Mouse (Mus musculus) cortical plate, adult 2 months (tissue): Measurements from ENCODE around the gene Gm27021.

Source experiments
- CTCF ChIP-seq: fragments of 200-500 bp; IDR thresholded peaks from 2 replicates; pipeline ENCODE4 v1.5.1; 2011; ENCODE audit warnings: mild to moderate bottlenecking, control low read depth, low read length; ENCODE audit not compliant: insufficient read depth; ENCODE audit errors: extremely low read depth
- POLR2A ChIP-seq: fragments of 200-500 bp; IDR thresholded peaks from 2 replicates; pipeline ENCODE4 v1.6.1; 2011; ENCODE audit warnings: mild to moderate bottlenecking, low read length, control low read depth; ENCODE audit not compliant: insufficient read depth; ENCODE audit errors: extremely low read depth

DNA sequence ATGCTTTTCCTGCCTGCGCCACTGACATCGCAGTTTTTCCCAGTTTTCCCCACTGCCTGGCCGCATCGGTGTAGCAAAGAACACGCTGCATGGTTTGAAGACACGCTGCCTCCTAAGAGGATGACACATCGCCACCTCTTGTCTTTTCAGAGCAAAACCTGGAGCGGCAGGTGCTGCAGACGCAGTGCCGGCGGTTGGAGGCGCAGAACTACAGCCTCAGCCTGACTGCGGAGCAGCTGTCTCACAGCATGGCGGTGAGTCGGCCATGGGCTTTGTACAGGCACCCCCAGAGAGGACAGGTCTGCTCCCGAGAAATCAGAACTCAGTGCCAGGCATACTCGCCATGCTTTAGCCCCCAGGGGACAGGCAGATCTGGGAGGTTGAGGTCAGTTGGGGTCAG, 90.1 kb downstream of the Gm27021 start:
- TF ChIP-seq CTCF (no peak), POLR2A (no peak)
